Mouse (Mus musculus) neural tube, embryonic 10.5 days (tissue): ENCODE results near the gene Dusp2.
A peak's percentile ranks its signal among the peaks of the same experiment; 100 is the strongest.

Experiments used
- DNase-seq: peaks from one replicate; pipeline ENCODE4 v3.0.0-alpha.2; 2017; ENCODE audit warnings: low spot score; ENCODE audit errors: extremely low spot score

Gene Dusp2

DNA sequence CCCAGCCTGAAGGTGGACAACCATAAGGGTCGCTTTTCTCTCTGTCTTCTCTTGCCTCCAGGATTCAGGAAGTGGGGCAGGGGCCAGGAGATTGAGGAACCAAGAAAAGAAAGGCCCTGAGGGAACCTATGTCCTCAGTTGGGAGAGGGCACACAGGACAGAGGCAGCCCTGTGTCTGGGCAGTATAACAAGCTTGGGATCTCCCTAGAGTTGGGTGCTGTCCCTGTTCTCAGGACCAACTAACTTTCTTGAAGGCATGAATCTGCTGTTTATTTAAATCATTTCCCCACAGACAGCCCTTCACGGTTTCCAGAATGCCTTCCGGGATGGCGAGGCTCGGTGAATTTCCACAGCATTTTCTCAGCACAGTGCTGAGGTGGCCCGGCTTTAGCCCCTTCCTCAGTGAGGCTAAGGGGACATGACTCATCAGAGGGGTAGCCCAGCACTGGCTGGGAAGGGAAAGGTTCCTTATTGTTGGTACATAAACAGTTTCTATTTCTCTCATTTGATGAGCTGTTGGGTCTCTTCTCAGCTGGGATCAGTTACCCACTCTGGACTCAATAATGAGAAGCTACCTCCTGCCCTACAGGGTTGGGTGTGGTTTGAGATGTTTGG, 13.2 kb upstream of the Dusp2 start:
- no peak for DNase-seq

GRCm38 (mm10) chr2:127323667-127324066, 12.3 kb upstream of the Dusp2 start:
- no peak for DNase-seq

DNA sequence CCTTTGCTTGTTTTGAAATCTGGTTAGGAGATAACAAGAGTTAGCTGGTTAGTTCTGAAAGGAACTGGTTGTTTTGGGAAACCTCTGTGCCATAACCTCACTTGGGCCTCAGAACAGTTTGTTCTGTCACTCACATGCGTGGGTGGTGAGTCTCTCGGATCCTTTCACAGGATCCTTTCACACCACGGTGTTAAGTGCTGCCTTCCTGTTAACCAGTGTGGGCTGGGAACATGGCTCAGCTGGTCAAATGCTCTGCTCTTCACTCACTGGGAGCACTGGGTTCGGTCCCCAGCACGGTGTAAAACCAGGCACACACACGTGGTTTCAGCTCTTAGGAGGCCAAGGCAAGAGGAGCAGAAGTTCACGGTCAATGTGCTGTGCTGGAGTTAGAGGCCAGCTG, 11.5 kb upstream of the Dusp2 start:
- no peak for DNase-seq

- DNase-seq = no peak
These were observed 7.7 kb upstream of the Dusp2 start for GRCm38 (mm10) chr2:127328090-127328851.

DNA sequence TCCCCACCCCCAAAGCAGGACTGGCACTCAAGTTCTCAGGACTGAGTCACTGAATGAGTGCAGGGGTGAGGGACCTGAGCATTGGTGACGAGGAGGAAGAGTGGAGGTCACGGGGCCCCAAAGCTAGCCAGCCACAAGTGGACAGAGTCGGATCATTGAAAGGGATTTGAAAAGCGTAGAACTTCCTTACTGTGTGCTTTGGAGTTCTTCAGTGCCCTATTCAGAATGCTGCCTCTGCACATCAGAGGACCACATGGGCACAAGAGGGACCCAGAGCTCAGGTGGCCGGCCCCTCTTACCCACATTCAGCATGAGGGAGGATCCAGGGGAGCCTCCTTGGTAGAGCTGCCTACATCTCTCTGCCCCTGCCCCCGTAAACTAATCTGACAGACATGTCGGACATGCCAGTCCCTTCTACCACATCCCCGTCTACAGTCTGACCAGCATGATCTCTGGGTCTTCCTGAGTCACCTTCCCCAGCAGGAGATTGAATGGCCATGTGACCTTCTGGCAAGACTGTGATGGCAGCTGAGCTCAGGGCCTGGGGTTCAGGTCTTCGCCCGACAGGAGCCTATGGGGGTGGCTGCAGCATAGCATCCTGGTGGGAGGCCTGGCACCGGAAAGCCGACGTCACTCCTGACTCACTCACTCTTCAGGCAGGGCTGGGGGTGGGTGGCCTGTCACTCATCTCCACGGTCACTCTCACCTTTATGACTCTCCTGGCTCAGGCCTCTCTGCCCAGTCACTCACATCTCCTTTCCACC, 3.0 kb upstream of the Dusp2 start:
- DNase-seq = no peak

- no peak for DNase-seq
These were observed 1.9 kb upstream of the Dusp2 start for GRCm38 (mm10) chr2:127333945-127334603.

DNA sequence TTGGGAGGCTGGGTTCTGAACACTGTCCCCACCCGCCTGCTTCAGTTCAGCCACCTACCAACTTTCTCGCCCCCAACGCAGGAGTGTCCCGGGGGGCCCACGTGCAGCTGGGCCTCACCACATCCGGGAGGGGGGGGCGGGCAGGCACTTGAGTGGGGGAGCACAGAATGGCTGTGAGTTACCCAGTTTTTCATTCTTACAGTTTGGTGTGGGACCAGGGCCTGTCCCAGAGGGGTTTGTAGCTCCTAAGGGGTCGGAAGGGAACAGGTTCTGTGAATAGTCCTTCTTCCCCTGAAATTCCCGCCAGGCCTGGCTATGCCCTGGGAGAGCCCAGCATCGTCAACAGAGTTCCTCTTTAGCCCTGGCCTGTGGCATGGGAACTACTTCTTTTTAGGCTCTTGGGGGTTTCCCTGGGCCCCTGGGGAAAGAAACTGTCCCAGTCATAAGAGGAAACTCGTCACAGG, 849 bp upstream of the Dusp2 start:
- DNase-seq = no peak

- no peak for DNase-seq
These were observed 506 bp downstream of the Dusp2 start for GRCm38 (mm10) chr2:127336497-127336832.

DNA sequence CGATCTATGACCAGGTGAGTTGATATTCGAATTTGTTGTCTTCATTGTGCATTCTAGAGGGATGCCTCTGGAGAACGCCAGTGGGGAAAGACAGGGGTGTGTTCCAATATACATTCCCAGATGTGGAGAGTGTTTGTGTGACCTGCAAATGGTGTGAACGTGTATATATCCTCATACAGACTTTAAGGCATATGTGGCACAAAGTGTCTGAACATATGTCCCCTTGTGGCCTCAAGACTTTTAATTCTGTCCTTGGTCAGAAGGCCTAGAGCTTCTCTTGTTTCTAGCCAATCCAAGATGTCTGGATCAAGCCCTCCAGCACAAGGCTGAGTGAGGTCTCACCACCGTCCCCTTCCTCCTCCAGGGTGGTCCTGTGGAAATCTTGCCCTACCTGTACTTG, 926 bp downstream of the Dusp2 start:
- no peak for DNase-seq

GRCm38 (mm10) chr2:127337531-127337930, 1.6 kb downstream of the Dusp2 start:
- DNase-seq = no peak

GRCm38 (mm10) chr2:127338012-127338411, 2.1 kb downstream of the Dusp2 start:
- DNase-seq = no peak

- DNase-seq = no peak
These were observed 2.5 kb downstream of the Dusp2 start, which contains the start of gene Astl for GRCm38 (mm10) chr2:127338416-127338815. Astl (plus strand) TSS chr2:127338639.

- DNase-seq = no peak
These were observed 2.9 kb downstream of the Dusp2 start for GRCm38 (mm10) chr2:127338833-127339232.

GRCm38 (mm10) chr2:127339262-127339661, 3.3 kb downstream of the Dusp2 start:
- no peak for DNase-seq

DNA sequence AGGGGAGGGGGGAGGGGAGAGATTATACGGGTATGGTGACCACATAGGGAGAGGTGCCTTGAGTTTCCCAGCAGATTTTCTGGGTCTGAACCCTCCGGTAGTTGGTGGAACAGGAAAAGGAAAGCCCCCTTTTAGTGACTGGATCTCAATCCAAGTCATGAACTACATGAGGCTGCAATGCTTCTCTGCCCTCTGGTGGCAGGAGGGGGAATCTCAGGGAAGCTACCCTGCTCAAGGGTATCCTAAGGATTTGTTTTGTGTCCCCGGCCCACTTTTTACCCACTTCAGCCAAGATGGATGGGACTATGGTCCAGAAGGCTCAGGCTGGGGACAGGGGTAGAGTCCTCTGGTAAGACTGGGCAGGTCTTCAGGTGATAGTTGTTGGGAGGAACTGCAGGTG, 5.2 kb downstream of the Dusp2 start:
- peak; percentile 71 for DNase-seq

DNA sequence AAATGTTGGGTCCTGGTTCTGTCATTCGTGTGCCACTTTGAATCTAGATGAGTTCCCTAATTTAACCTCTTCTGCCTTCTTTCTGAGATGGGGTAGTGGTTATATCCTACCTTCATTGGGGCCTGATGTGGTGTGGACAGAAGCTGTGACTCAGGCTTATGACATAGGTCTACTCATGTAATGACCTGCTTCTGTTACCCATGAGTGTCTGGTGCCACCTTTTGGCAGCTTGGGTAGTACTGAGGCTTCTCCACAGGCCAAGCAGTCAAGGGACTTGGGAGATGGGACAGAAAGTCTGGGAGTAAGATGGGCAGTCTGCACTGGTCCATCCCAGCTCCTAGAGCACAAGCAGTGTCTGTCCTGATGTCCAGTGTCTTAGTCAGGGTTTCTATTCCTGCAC, 10.4 kb downstream of the Dusp2 start:
- DNase-seq = no peak

DNA sequence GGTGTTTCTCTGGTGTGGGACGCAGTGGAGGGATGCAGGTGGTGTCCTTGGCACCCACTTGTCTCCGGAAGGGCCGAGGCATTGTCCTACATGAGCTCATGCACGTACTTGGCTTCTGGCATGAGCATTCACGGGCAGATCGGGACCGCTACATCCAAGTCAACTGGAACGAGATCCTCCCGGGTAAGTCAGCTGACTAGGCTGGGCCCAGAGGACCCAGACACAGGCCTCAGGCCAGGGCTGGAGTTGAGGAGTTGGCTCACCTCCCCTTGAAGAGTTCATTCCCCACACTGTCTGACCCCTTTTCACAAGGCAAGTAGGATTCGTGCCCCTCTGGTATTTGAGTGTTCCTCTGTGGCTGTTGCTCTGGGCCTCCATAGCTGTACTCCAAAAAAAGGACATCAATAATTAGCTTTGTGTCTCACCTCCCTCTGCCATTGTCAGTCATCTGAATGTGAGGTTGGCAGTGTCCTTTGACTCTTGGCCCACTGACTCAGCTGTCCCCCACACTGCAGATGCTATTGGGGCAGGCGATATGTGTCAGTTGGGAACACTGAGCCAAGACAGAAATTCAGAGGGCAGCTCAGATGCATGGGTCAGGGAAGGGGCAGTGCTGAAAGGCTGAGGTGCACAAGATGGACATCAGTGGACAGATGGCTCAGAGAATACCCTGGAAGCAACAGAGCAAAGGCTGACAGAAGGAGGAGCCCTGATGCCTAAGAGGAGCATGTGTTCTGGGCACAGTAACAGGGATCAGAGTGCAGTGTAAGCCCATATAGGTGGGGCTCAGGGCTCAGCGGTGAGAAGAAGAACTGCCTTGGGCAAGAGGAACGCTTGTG, 11.4 kb downstream of the Dusp2 start:
- no peak for DNase-seq

DNA sequence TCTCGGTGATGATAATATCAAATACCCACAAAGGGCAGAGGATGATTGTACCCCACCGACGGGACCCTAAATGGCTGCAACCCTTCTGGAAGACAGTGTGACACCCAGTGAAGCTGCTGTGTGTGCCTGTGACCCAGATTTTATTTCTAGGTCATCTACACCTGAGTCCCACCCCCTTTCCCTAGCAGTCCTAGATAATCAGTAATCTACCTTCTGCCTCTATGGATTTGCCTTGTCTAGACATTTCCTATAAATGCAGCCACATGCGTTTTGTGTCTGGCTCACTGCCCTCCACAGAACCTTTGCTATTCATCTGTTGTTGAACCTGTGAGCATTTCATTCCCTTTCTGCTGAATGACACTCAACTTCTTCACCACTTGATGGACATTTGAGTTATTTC, 17.9 kb downstream of the Dusp2 start:
- DNase-seq = no peak

- peak; percentile 82 for DNase-seq
These were observed 26.7 kb downstream of the Dusp2 start, which contains the start of gene Adra2b for GRCm38 (mm10) chr2:127362459-127363281. Adra2b (plus strand) TSS chr2:127363208.

- no peak for DNase-seq
These were observed 27.3 kb downstream of the Dusp2 start for GRCm38 (mm10) chr2:127363282-127363652.
